Mouse (Mus musculus) bone marrow, adult 2 months (tissue): ENCODE measurements at regions not wholly inside any gene's neighbourhood (a gene's known extent, or its start where the extent isn't known, plus 50 kb on each side); places are given as distances from the start of the nearest gene placed in this dataset.

Experiments used
- CTCF ChIP-seq: fragments of 200-500 bp; IDR thresholded peaks from 2 replicates; pipeline ENCODE4 v1.5.1; 2011; ENCODE audit warnings: low read length, control low read depth; ENCODE audit not compliant: control insufficient read depth, insufficient read depth
- POLR2A ChIP-seq: fragments of 200-500 bp; IDR thresholded peaks from 2 replicates; pipeline ENCODE4 v1.6.1; 2011; ENCODE audit warnings: low read depth, mild to moderate bottlenecking, control low read depth, low read length, borderline replicate concordance; ENCODE audit not compliant: control insufficient read depth

- no peak for TF ChIP-seq CTCF
- no peak for TF ChIP-seq POLR2A
These were observed 224.2 kb downstream of the Cog6 start for GRCm38 (mm10) chr3:52792801-52793200.
